Mouse (Mus musculus) kidney, adult 2 months (tissue): Measurements from ENCODE around the gene Grm8. TPM values are rescaled to one million over a fixed set of nuclear protein-coding genes. Genes with fewer than 3 reads are reported as not detected.

Source experiments
- DNase-seq: peaks from one replicate; pipeline ENCODE4 v3.0.0; 2021
- H3K27ac ChIP-seq: fragments of 200-500 bp; 2 replicates; pipeline ENCODE4 v1.5.1; 2012; ENCODE audit warnings: low read depth, low read length, control low read depth, inconsistent platforms; ENCODE audit not compliant: insufficient read depth
- H3K27me3 ChIP-seq: fragments of 200-500 bp; replicated peaks from 2 replicates; pipeline ENCODE4 v1.6.1; 2012; ENCODE audit warnings: mild to moderate bottlenecking, moderate library complexity, low read length, inconsistent platforms; ENCODE audit not compliant: control insufficient read depth, insufficient read depth
- H3K36me3 ChIP-seq: fragments of 200-500 bp; 2 replicates; pipeline ENCODE4 v1.6.1; 2012; ENCODE audit warnings: mild to moderate bottlenecking, moderate library complexity, low read length, inconsistent platforms; ENCODE audit not compliant: control insufficient read depth, insufficient read depth
- H3K4me1 ChIP-seq: fragments of 200-500 bp; 2 replicates; pipeline ENCODE4 v1.6.1; 2011; ENCODE audit warnings: low read length; ENCODE audit not compliant: control insufficient read depth, insufficient read depth
- H3K4me3 ChIP-seq: fragments of 200-500 bp; 2 replicates; pipeline ENCODE4 v1.5.1; 2011; ENCODE audit warnings: mild to moderate bottlenecking, low read depth, low read length, control low read depth; ENCODE audit not compliant: insufficient read depth
- CTCF ChIP-seq: fragments of 200-500 bp; conservative IDR thresholded peaks from 2 replicates; pipeline ENCODE4 v1.5.1; 2011; ENCODE audit warnings: low read depth, mild to moderate bottlenecking, control low read depth, low read length, moderate library complexity, mixed read lengths; ENCODE audit not compliant: insufficient read depth, insufficient read length
- POLR2A ChIP-seq: fragments of 200-500 bp; IDR thresholded peaks from one replicate; pipeline ENCODE4 v1.6.1; 2011; ENCODE audit warnings: low read depth, low read length, control low read depth
- WGBS: fragments of 180-500 bp; shearing (Covaris S2); methylation state at CpG from one replicate; pipeline ENCODE4 v1.1.7; 2018; 5-methylcytosine and 5-hydroxymethylcytosine counted together
- polyA plus RNA-seq: library from polyadenylated mRNA; depleted of rRNA; stranded (reverse); fragments of >200 nt; gene quantifications from 2 replicates; pipeline ENCODE4 v1.2.3, GENCODE M21; 2012

Grm8 gene
- polyA plus RNA-seq, 1 experiment: not detected

GRCm38 (mm10) chr6:28100001-28100400 is 35.0 kb downstream of the Grm8 start:
- TF ChIP-seq CTCF: no peak
- no peak for TF ChIP-seq POLR2A
- Histone ChIP-seq H3K27ac (no peak overlapping the region), H3K27me3 (no peaks in the 10 kb centered on the region), H3K36me3 (no peaks in the 10 kb centered on the region), H3K4me1 (no peaks in the 10 kb centered on the region), H3K4me3 (no peak overlapping the region)
- DNase-seq: no peak
- WGBS: 79% methylated on average over 3 of the region's 3 CpGs

- Histone ChIP-seq H3K27ac (no peak overlapping the region), H3K4me3 (no peak overlapping the region), H3K27me3 (no peaks in the 10 kb centered on the region), H3K4me1 (no peaks in the 10 kb centered on the region), H3K36me3 (no peaks in the 10 kb centered on the region)
- TF ChIP-seq CTCF: no peak
- TF ChIP-seq POLR2A: no peak
- 84% methylated on average over 6 of the region's 6 CpGs for WGBS
- DNase-seq: no peak
Observed at GRCm38 (mm10) chr6:28092511-28092910, 42.5 kb downstream of the Grm8 start.

- TF ChIP-seq POLR2A (no peak), CTCF (no peak)
- DNase-seq: no peak
- no peak overlapping the region for H3K27ac ChIP-seq
- H3K4me1 ChIP-seq: no peaks in the 10 kb centered on the region
- WGBS: 90% methylated on average over 3 of the region's 3 CpGs
- no peaks in the 10 kb centered on the region for H3K36me3 ChIP-seq
- no peak overlapping the region for H3K4me3 ChIP-seq
- H3K27me3 ChIP-seq: no peaks in the 10 kb centered on the region
Observed at GRCm38 (mm10) chr6:28091836-28092235, 43.1 kb downstream of the Grm8 start.

GRCm38 (mm10) chr6:28090981-28091380 is 44.0 kb downstream of the Grm8 start:
- no peaks in the 10 kb centered on the region for H3K27me3 ChIP-seq
- DNase-seq: no peak
- no peak overlapping the region for H3K4me3 ChIP-seq
- TF ChIP-seq CTCF (no peak), POLR2A (no peak)
- H3K27ac ChIP-seq: no peak overlapping the region
- H3K4me1 ChIP-seq: no peaks in the 10 kb centered on the region
- no peaks in the 10 kb centered on the region for H3K36me3 ChIP-seq

- no peak for DNase-seq
- no peak overlapping the region for H3K27ac ChIP-seq
- H3K27me3 ChIP-seq: no peaks in the 10 kb centered on the region
- no peak overlapping the region for H3K4me3 ChIP-seq
- no peak for TF ChIP-seq POLR2A
- TF ChIP-seq CTCF: no peak
- H3K4me1 ChIP-seq: no peaks in the 10 kb centered on the region
- WGBS: 22% methylated on average over 3 of the region's 3 CpGs
- H3K36me3 ChIP-seq: no peaks in the 10 kb centered on the region
Observed at GRCm38 (mm10) chr6:28075534-28075933, 59.4 kb downstream of the Grm8 start.

GRCm38 (mm10) chr6:28074470-28074869 is 60.5 kb downstream of the Grm8 start:
- H3K27ac ChIP-seq: no peak overlapping the region
- H3K36me3 ChIP-seq: no peaks in the 10 kb centered on the region
- no peaks in the 10 kb centered on the region for H3K4me1 ChIP-seq
- WGBS: 33% methylated on average over 3 of the region's 3 CpGs
- no peak for TF ChIP-seq CTCF
- TF ChIP-seq POLR2A: no peak
- no peaks in the 10 kb centered on the region for H3K27me3 ChIP-seq
- H3K4me3 ChIP-seq: no peak overlapping the region
- no peak for DNase-seq

- no peak for TF ChIP-seq POLR2A
- no peak for TF ChIP-seq CTCF
- no peak for DNase-seq
- H3K27ac ChIP-seq: no peak overlapping the region
- no peak overlapping the region for H3K4me3 ChIP-seq
- 46% methylated on average over 2 of the region's 2 CpGs for WGBS
- no peaks in the 10 kb centered on the region for H3K36me3 ChIP-seq
- H3K4me1 ChIP-seq: no peaks in the 10 kb centered on the region
- H3K27me3 ChIP-seq: no peaks in the 10 kb centered on the region
Observed at GRCm38 (mm10) chr6:28051966-28052365, 83.0 kb downstream of the Grm8 start.

GRCm38 (mm10) chr6:28042339-28042738 is 92.6 kb downstream of the Grm8 start:
- no peaks in the 10 kb centered on the region for H3K4me1 ChIP-seq
- no peak for TF ChIP-seq POLR2A
- TF ChIP-seq CTCF: no peak
- H3K27me3 ChIP-seq: no peaks in the 10 kb centered on the region
- H3K4me3 ChIP-seq: no peak overlapping the region
- H3K27ac ChIP-seq: no peak overlapping the region
- H3K36me3 ChIP-seq: no peaks in the 10 kb centered on the region
- DNase-seq: no peak
- WGBS: 66% methylated on average over 3 of the region's 3 CpGs
